Mouse (Mus musculus) urinary bladder, adult 18-20 months (tissue): ENCODE measurements around the gene Asgr2.
"Not testable (repeated sequence)": the region's sequence is repeated elsewhere in the genome, so short reads cannot be mapped to it uniquely, and the experiment has no call there.

Experiments used
- DNase-seq, 2 experiments: peaks; one replicate each; pipeline ENCODE4 v3.0.0; 2022; ENCODE audit warnings: low spot score in 2 of 2, mixed read lengths in 2 of 2

Gene Asgr2

DNA sequence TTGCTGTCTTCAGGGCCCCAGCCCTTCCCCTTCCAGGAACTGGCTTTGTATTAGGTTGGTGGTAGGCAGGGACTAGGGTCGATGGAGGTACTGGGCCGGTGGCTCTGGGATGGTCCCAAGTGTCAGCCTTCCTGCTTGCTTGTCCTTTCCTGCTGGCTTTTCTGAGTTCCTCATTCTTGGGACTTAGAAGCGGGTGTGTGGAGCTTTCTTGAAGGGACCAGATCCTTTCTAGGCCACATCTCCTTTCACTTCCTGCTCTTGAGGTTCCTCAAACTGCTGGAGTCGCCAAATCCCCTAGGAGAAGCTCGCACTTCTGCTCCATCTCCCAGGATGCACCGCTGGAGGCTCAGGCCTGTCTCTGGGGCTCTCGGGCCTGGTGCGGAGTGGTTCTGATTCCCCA lies 7.9 kb upstream of the Asgr2 start:
- no peak for DNase-seq

DNA sequence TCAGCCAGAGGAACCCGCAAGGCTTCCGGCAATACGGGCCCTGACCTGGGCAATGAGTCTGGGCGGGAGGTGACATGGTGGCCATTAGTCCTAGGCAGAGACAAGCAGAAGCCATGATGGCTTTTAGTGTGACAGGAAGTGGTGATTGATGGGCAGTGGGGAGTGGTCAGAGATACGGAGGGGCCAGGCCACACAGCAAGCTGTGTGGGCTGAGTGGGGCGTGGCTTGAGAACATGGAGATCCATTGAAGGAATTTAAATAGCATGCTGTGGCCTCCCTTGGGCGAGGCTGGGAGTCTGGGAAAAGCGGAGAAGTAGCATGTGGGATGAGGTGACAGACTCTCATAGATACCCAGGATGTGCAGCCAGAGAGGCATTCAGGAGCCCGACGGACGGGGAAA lies 5.0 kb downstream of the Asgr2 start:
- DNase-seq: no peak

- no peak for DNase-seq
Observed at GRCm38 (mm10) chr11:70099102-70099501, 6.7 kb downstream of the Asgr2 start.

DNA sequence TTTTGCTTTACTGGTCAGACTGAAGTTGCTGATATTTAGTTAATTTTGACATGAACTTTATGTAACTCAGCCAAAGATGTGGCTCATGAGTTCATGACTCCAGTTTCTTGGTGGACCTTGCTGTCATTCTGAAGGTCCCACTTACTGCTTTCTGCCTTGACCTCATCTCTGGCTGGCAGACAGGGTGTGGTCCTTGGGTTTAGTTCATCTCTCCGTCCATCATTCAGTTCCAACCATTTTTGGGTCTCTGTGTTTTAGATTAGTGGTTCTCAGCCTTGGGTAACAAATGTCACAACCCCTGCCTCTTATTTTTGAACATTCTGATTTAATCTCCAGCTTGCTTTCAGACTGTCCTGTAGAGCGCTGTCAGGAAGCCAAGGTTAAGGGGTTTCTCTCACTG lies 7.4 kb downstream of the Asgr2 start:
- DNase-seq: no peak

DNA sequence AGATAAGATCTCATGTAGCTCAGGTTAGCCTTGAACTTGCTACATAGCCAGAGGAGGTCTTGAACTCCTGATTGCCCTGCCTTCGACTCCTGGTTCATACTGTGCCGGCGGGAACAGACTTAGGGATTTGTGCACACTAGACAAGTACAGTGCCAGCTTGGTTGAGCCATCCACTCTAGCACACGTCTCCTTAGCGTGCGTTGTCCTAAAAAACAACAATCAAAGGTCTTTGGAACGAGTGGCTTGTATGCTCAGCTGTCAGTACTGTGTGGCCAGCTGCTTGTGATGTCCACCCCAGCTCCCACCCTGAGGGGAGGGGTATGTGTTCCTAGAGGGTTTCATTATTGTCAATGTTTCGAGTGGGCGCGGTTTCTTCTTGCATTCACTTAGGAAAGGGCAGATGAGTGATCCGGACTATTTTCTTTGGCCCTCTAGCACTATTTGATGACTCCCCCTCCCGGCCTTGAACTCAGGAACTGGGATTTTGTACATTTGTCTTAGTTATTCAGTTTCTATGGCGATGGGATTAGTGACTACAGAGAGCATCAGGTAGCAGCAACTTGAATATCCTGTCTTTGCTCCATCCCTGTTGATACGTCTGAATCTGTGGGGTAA lies 11.4 kb downstream of the Asgr2 start:
- DNase-seq: no peak

DNA sequence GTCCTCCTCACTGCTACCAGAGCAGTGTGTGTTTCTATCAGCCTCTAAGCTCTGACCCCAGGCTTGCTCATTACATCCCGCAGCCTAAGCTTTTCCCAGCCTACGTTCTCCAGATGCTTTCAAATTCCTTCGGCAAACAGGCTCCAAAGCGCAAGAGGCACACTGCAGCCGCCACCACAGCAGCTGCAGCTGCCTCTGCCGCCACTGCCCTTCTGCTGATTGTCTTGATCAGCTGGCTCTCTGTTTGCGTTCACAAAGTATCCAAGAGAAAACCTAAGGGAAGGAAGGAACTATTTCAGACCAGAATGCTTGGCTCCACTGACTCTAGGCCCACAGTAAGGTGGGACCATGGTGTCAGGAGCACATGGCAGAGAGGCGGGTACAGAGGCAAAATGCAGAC lies 14.6 kb downstream of the Asgr2 start:
- DNase-seq: no peak

DNA sequence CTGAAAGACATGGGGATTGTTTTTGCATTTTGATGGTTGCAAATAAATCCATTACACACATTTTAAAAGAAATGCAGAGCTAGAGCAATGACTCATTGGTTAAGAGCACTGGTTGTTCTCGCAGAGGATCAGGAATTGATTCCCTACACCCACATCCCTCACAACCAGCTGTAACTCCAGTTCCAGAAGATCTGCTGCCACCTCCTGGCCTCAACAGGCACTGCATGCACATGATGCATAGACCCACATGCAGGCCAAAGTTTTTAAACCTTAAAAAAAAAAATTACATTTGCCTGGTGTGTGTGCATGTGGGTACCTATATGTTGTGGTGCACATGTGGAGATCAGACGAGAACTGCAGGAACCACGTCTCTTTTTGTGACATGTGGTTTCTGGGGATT lies 17.7 kb downstream of the Asgr2 start:
- DNase-seq: peak in 1 of 2 experiments; percentile 14

DNA sequence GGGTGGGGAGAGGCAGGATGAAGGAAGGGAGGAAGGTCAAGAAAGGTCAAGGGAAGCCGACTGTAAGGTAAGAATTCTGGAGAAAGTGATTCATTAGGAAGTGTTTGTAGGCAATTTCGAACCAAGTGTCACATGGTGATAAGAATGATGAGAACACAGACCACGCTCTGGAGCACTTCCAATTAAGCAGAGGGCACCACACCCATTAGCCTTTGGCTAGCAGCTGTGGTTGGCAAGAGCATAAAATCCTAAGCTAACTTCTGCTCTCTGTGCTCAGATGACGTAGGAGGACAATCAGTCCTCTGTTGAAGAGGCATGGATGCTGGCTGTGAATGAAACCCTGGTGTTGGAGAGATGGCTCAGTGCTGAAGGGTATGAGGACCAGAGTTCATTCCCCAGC lies 22.1 kb downstream of the Asgr2 start:
- peak in 1 of 2 experiments; percentile 19 for DNase-seq

GRCm38 (mm10) chr11:70115901-70116300 lies 23.5 kb downstream of the Asgr2 start:
- DNase-seq: no peak

DNA sequence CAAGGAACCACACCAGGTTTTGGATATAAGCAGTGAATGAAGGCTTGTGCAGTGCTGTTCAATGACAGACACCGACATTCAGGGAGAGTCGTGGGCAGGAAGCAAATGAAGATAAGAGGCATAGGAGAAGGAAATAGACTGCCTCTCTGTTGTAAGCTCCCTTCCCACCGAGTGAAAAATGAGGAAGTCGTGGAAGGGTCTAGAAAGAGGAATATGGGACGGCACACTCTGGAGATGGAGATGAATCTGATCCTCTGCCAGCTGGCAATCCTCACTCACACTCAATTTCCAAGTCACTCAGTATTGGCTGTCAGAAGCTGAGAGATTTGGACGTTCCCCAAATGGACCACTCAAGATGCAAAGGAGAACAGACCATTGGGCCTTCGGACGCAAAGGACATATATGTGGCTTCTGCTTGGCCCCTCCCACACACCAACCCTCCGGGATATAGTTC lies 37.5 kb downstream of the Asgr2 start, which contains the start of gene Mgl2:
Gene Mgl2 (plus strand): TSS at position 404 of the 454 bp plus-strand sequence.
- DNase-seq: peak in 1 of 2 experiments; percentile 1

DNA sequence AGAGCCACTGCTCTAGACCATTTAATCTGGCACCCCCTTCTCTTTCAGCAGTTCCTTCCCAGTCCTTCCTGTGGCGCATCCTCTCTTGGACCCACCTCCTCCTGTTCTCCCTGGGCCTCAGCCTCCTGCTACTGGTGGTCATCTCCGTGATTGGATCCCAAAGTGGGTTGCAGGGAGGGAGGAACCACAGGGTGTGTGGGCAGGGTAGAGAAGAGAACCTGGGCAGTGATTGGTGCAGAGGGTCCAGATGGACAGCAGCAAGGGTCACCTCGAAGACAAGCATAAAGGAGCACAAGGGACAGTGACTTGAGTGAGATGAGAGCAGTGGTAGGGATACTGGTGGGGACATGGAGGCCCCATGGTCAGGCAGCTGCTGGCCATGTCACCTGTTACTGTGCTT lies 42.6 kb downstream of the Asgr2 start:
- DNase-seq: not testable (repeated sequence)

DNA sequence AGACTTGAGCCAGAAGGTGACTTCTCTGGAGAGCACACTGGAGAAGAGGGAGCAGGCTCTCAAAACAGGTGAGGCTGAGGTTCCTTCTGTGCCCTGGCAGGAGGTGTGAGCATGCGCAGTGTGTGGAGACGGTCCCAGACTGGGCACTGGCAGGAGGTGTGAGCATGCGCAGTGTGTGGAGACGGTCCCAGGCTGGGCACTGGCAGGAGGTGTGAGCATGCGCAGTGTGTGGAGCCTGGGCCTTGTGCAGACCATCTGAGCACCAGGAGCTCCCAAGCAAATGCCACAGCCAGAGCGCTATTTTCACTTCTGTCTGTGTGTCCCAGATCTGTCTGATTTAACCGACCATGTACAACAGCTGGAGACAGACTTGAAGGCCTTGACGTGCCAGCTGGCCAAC lies 43.5 kb downstream of the Asgr2 start:
- not testable (repeated sequence) for DNase-seq

DNA sequence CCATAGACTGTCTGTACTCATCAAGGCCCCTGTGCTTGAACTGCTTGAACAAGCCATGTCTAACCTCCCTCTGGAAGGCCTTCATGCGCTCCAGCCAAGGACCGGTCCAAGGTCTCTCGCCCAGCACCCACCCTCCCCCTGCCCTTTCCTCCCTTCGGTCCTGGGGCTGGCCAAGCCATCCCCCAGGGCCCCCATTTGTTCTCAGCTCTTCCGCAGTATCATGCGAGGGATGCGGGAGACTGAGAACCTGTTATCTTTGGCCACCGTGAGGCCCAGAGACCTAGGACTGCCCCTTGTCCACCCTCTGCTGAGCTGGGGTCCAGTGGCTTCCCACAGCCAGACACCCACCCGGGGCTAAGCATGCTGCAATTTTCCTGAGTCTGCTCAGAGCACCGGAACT lies 46.7 kb downstream of the Asgr2 start:
- DNase-seq: no peak

DNA sequence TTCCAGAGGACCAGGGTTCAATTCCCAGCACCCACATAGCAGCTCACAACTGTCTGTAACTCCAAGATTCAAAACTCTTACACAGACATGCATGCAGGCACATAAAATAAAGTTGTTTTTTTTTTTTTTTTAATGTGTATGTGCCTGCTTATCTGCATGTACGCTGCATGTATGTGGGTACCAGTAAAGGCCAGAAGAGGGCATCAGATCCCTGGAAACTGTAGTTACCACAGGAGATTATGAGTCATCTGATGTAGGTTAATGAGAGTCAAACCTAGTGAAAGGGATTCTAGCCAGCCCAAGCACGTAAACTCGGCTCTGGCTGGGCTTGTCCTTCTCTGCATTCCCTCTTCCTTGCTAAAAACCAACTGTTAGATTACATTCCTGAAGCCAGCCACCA lies 58.6 kb downstream of the Asgr2 start:
- peak in 1 of 2 experiments; percentile 10 for DNase-seq
